Mouse (Mus musculus): ENCODE results near the gene Cfap36. TPM values are rescaled to one million over a fixed set of nuclear protein-coding genes. Genes with fewer than 3 reads are reported as not detected.

Cfap36 gene
- polyA plus RNA-seq, 1 experiment: 44.9 TPM

GRCm38 (mm10) chr11:29203653-29204052 lies 43.6 kb downstream of the Cfap36 start:
- H3K4me1 ChIP-seq (ENCODE audit: control insufficient read depth, insufficient read depth, low read length): no peaks in the 10 kb centered on the region
- no peak overlapping the region for H3K4me3 ChIP-seq (ENCODE audit: insufficient read depth, low read length)
- TF ChIP-seq CTCF (IDR thresholded peaks at IDR 0.05; ENCODE audit: borderline replicate concordance, insufficient read depth, low read length): no peak
- no peak for TF ChIP-seq POLR2A (IDR thresholded peaks at IDR 0.05; ENCODE audit: low read depth, low read length)
- no peak overlapping the region for H3K27ac ChIP-seq (ENCODE audit: insufficient read depth, low read length)

GRCm38 (mm10) chr11:29188981-29189380 lies 58.2 kb downstream of the Cfap36 start:
- H3K4me3 ChIP-seq (ENCODE audit: insufficient read depth, low read length): no peak overlapping the region
- no peak overlapping the region for H3K27ac ChIP-seq (ENCODE audit: insufficient read depth, low read length)
- H3K4me1 ChIP-seq (ENCODE audit: control insufficient read depth, insufficient read depth, low read length): no peaks in the 10 kb centered on the region
- no peak for TF ChIP-seq CTCF (IDR thresholded peaks at IDR 0.05; ENCODE audit: borderline replicate concordance, insufficient read depth, low read length)
- no peak for TF ChIP-seq POLR2A (IDR thresholded peaks at IDR 0.05; ENCODE audit: low read depth, low read length)

- Histone ChIP-seq H3K4me1 (ENCODE audit: control insufficient read depth, insufficient read depth, low read length) (no peaks in the 10 kb centered on the region), H3K27ac (ENCODE audit: insufficient read depth, low read length) (no peak overlapping the region), H3K4me3 (ENCODE audit: insufficient read depth, low read length) (no peak overlapping the region)
- TF ChIP-seq CTCF (IDR thresholded peaks at IDR 0.05; ENCODE audit: borderline replicate concordance, insufficient read depth, low read length) (no peak), POLR2A (IDR thresholded peaks at IDR 0.05; ENCODE audit: low read depth, low read length) (no peak)
These were observed 65.5 kb downstream of the Cfap36 start for GRCm38 (mm10) chr11:29181751-29182150.

GRCm38 (mm10) chr11:29180657-29181056 lies 66.6 kb downstream of the Cfap36 start:
- Histone ChIP-seq H3K27ac (ENCODE audit: insufficient read depth, low read length) (no peak overlapping the region), H3K4me1 (ENCODE audit: control insufficient read depth, insufficient read depth, low read length) (no peaks in the 10 kb centered on the region), H3K4me3 (ENCODE audit: insufficient read depth, low read length) (no peak overlapping the region)
- TF ChIP-seq POLR2A (IDR thresholded peaks at IDR 0.05; ENCODE audit: low read depth, low read length) (no peak), CTCF (IDR thresholded peaks at IDR 0.05; ENCODE audit: borderline replicate concordance, insufficient read depth, low read length) (no peak)

GRCm38 (mm10) chr11:29179319-29179718 lies 67.9 kb downstream of the Cfap36 start:
- TF ChIP-seq POLR2A (IDR thresholded peaks at IDR 0.05; ENCODE audit: low read depth, low read length) (no peak), CTCF (IDR thresholded peaks at IDR 0.05; ENCODE audit: borderline replicate concordance, insufficient read depth, low read length) (no peak)
- no peak overlapping the region for H3K27ac ChIP-seq (ENCODE audit: insufficient read depth, low read length)
- no peak overlapping the region for H3K4me3 ChIP-seq (ENCODE audit: insufficient read depth, low read length)
- H3K4me1 ChIP-seq (ENCODE audit: control insufficient read depth, insufficient read depth, low read length): no peaks in the 10 kb centered on the region

GRCm38 (mm10) chr11:29173706-29174436 lies 73.3 kb downstream of the Cfap36 start:
- H3K27ac ChIP-seq (ENCODE audit: insufficient read depth, low read length): no peak overlapping the region
- TF ChIP-seq POLR2A (IDR thresholded peaks at IDR 0.05; ENCODE audit: low read depth, low read length) (no peak), CTCF (IDR thresholded peaks at IDR 0.05; ENCODE audit: borderline replicate concordance, insufficient read depth, low read length) (no peak)
- H3K4me1 ChIP-seq (ENCODE audit: control insufficient read depth, insufficient read depth, low read length): no peaks in the 10 kb centered on the region
- H3K4me3 ChIP-seq (ENCODE audit: insufficient read depth, low read length): peak overlapping the region; percentile 68

- Histone ChIP-seq H3K4me3 (ENCODE audit: insufficient read depth, low read length) (peak overlapping the region; percentile 68), H3K4me1 (ENCODE audit: control insufficient read depth, insufficient read depth, low read length) (no peaks in the 10 kb centered on the region), H3K27ac (ENCODE audit: insufficient read depth, low read length) (peak overlapping the region; percentile 70)
- TF ChIP-seq CTCF (IDR thresholded peaks at IDR 0.05; ENCODE audit: borderline replicate concordance, insufficient read depth, low read length): no peak
- TF ChIP-seq POLR2A (IDR thresholded peaks at IDR 0.05; ENCODE audit: low read depth, low read length): peak; percentile 78
These were observed 74.0 kb downstream of the Cfap36 start for GRCm38 (mm10) chr11:29173125-29173631.

GRCm38 (mm10) chr11:29172563-29173124 lies 74.6 kb downstream of the Cfap36 start, which contains the start of gene Ppp4r3b:
Ppp4r3b (plus strand) TSS chr11:29172890.
- peak within 1 kb of the TSS; percentile 70 for H3K27ac ChIP-seq (ENCODE audit: insufficient read depth, low read length)
- peak; percentile 74 for TF ChIP-seq POLR2A (IDR thresholded peaks at IDR 0.05; ENCODE audit: low read depth, low read length)
- no peak for TF ChIP-seq CTCF (IDR thresholded peaks at IDR 0.05; ENCODE audit: borderline replicate concordance, insufficient read depth, low read length)
- H3K4me1 ChIP-seq (ENCODE audit: control insufficient read depth, insufficient read depth, low read length): no peaks in the 10 kb centered on the region

GRCm38 (mm10) chr11:29171959-29172391 lies 75.2 kb downstream of the Cfap36 start:
- peak; percentile 31; the same call in 1 of the 2 replicates for TF ChIP-seq POLR2A (IDR thresholded peaks at IDR 0.05; ENCODE audit: low read depth, low read length)
- no peak for TF ChIP-seq CTCF (IDR thresholded peaks at IDR 0.05; ENCODE audit: borderline replicate concordance, insufficient read depth, low read length)
- Histone ChIP-seq H3K4me3 (ENCODE audit: insufficient read depth, low read length) (peak overlapping the region; percentile 73), H3K27ac (ENCODE audit: insufficient read depth, low read length) (no peak overlapping the region), H3K4me1 (ENCODE audit: control insufficient read depth, insufficient read depth, low read length) (no peaks in the 10 kb centered on the region)

More at GRCm38 (mm10) chr11:29172563-29173124, 74.6 kb downstream of the Cfap36 start, which contains the start of gene Ppp4r3b:
- peak within 1 kb of the TSS; percentile 73 for H3K4me3 ChIP-seq (ENCODE audit: insufficient read depth, low read length)

Other genes starting within 250 kb of the Cfap36 start
- 34.2 and 35.1 TPM in 2 replicates for gene Pnpt1, start 116.7 kb downstream of the Cfap36 start, polyA plus RNA-seq (2011; ENCODE audit: insufficient read length, low read depth, missing spikeins)
- gene Ppp4r3b, start 74.5 kb downstream of the Cfap36 start, polyA plus RNA-seq (2011; ENCODE audit: insufficient read length, low read depth, missing spikeins): 42.5 and 63.9 TPM in 2 replicates
- 40.3 and 41.7 TPM in 2 replicates for gene Ccdc88a, start 126.2 kb upstream of the Cfap36 start, polyA plus RNA-seq (2011; ENCODE audit: insufficient read length, low read depth, missing spikeins)

All from embryonic fibroblast, embryonic 13.5 days (primary cell).